Mouse (Mus musculus) heart, adult 9 months (tissue): ENCODE results near the gene Lrig1.

ENCODE experiments used
- DNase-seq, 2 experiments: peaks; one replicate each; pipeline ENCODE4 v3.0.0; 2022; ENCODE audit warnings: low spot score in 2 of 2

Gene Lrig1

DNA sequence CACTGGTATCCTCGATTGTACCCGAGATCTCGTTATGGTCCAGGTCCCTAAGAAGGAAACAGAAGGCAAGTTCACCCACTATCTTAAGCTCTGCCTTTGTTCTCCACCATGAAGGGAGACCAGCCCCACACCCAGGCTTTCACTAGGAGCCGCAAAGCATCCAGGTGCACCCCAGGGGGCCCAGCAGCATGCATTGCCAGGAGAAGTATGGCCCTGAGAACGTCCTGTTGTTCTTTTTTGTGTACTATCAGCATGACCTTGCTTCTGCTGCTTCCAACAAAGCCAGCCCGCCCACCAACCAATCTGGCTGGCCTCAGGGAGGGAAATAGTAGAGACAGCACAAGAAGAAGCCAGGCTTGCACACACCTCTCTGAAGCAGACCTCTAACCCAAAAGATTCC lies 79.7 kb downstream of the Lrig1 start:
- DNase-seq, result no peak

DNA sequence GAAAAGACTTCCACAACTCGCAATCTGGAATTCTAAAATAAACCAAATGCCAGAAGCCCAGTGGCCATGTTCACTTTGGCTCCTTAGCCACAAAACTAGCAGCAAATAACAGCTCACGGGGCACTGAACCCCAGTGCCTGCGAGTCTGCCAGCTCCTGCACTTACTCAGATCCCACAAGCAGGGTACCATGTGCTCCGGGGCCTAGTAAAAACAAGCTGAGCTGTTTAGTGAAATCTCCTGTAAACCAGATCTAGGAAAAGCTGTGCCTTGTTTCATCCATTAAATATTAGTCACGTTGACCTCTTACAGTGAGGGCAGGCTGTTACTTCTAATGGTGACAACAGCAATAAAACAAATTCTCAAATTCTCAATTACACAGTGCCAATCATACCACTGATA lies 81.3 kb downstream of the Lrig1 start:
- no peak for DNase-seq

- DNase-seq, result no peak
These were observed 84.0 kb downstream of the Lrig1 start for GRCm38 (mm10) chr6:94615936-94616335.

DNA sequence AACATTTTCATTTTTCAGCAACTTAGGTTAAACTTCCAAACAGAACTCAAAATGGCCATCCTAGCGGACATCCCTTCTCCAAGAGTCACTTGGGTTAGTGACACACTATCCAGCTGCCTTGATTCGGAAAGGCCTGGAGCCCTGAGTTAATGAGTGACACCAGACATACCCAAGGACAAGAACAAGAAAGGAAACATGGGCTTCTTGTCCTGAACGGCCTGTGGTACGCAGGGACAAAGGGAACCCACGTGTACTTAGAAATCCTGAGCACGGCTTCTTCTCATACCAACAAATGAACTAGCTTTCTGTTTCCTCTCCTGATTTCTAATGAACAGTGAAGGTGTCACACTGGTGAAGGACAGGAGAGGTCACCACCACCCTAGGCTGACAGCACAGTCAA lies 85.6 kb downstream of the Lrig1 start:
- no peak for DNase-seq

GRCm38 (mm10) chr6:94613235-94613895 lies 86.6 kb downstream of the Lrig1 start:
- no peak for DNase-seq

- DNase-seq, result no peak
These were observed 95.4 kb downstream of the Lrig1 start for GRCm38 (mm10) chr6:94604546-94604945.

DNA sequence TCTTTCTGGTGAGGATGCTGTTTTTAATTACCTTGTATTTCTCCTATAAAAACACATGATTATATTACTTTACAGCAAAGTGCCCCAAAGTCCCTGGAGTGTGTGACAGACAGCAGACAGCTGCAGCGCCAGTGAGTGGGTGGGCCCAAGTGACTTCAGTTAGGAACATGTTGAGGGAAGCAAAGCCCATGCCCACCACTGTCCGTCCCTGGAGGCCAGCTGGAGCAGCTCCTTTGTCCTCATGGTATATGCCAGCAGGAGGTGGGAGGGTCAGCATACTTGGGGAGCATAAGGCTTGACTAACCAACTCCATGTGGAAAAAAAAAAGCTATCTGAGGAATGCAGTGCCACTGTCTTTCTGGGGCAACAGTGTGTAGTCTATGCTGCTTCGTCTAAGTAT lies 95.9 kb downstream of the Lrig1 start:
- DNase-seq, result no peak

DNA sequence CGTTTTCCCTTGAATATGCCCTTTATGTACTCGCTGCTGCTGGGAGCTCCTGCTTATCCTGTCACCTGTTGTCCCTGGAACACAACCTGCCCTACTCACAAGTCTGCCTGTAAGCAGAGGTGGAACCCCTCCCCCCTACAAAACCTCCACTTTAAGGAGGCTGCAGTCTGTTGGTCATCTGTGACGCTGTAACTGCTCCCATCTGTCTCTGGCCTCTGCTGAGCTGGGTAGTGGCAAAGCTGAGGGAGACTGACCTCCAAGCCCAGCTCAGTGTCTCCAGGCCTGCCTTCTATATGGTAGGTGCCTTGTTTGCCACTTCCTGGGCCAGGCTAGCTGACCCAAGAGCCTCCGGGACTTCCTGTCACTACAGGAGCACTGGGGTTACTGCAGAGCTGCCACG lies 98.1 kb downstream of the Lrig1 start:
- no peak for DNase-seq

- DNase-seq, result peak; percentile 78 to 81
These were observed 98.9 kb downstream of the Lrig1 start for GRCm38 (mm10) chr6:94601101-94601500.

DNA sequence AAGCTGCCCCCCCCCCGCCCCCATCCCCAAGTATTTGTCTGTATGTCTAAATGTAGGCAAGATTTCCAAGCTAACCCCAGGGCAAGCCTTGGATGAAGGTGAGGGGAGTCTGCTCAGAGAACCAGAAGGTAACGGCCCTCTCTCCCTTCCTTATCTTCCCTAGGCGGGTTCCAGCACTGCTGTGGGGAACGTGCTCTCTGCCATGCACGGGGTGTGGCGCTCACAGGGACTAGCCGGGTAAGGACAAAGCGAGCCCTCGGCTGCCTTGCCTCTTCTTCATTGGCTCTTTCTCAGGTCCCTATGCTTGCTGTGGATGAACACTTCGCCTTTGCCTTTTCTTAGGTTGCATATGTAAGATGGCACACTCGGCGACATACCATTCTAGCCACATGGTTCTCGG lies 100.9 kb downstream of the Lrig1 start:
- no peak for DNase-seq

GRCm38 (mm10) chr6:94598421-94598820 lies 101.5 kb downstream of the Lrig1 start:
- no peak for DNase-seq

DNA sequence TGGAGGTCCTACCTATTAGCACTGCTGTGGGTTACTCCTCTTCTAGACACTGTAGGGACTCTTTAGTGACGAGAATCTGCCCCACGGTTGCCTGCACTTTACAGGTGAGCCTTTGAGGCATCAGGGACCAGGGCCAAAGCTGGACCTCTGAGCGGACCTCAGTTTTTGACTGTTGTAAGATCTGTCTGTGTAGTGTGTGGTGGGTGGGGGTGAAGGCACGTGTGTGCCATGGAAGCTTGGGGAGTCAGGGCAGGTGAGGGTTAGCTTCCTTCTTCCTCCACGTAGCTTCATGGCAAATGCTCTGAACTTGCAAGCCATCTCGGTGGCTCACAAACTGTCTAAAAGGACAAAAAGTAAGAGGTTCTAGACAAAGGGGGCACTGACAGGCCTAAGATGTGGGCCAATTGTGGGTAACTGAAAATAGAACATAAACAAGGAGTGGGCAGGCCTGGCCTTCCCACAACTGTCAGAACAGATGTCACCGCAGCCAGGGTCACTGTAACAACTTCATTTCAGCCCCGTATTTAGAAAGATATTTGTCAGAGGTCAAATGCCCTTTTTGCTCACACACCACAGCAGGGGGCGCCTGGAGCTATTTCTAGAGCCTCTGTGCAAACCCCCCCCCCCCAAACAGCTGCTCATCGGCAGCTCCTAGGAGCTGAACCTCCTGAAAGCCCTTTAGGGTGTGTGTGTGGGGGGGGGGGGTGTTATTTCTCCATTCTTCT lies 103.0 kb downstream of the Lrig1 start:
- no peak for DNase-seq

DNA sequence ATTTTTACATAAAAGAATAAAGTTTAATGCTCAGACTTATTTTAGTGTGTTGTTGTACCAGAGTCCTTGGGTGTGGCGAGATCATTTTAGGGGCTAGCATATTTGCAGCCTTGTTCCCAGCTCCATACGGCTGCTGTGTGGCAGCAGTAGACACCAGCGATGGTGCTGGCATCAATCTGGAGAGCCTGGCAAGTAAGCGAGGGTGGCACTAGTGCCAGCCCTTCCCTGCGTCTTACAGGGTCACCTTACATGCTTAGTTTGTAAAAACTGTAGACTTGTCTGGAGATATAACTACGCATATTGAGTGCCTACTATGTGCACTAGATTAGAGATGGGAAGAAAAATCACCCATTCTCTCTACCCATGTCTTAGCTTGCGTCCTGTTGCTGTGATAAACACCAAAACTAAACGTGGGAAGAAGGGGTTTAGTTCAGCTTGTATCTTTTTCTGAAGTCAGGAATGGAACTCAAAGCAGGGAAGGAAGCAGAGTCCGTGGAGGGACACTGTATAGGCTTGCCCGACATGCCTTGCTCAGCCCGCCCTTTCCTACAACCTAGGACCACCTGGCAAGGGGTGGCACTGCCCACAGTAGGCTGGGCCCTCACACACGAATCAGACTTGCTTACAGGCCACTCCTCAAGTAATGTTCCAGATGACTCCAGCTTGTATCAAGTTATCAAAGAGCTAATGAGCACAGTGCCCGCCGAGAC lies 103.8 kb downstream of the Lrig1 start:
- DNase-seq, result peak in 1 of 2 experiments; percentile 49

GRCm38 (mm10) chr6:94595206-94595605 lies 104.8 kb downstream of the Lrig1 start:
- DNase-seq, result no peak

- DNase-seq, result no peak
These were observed 105.2 kb downstream of the Lrig1 start for GRCm38 (mm10) chr6:94594711-94595110.

DNA sequence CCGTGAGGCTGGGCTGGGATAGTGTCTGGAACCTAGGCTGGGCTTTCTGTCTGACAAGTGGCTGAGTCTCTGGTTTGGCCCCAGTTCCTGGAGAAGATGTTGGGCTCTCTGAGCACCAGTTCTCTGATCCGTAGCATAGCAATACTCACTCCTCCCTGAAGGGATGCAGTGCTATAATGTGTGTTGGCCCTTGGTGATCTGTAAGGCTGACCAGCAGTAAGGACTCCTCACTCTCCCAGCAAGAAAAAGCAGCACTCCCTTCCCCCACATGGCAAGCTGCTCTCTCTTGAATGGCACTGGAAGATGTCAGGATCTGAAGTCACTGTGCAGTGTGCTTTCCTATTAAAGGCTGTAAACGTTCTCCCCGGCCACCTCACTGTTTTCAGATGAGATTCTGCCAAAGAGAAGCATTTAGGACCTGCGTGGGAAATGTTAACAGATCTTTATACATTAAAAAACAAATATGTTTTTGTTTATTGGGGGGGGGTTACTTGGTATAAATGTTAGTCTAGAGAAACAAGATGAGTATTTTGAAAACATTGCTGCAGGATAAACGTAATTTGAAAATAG lies 105.8 kb downstream of the Lrig1 start:
- no peak for DNase-seq

DNA sequence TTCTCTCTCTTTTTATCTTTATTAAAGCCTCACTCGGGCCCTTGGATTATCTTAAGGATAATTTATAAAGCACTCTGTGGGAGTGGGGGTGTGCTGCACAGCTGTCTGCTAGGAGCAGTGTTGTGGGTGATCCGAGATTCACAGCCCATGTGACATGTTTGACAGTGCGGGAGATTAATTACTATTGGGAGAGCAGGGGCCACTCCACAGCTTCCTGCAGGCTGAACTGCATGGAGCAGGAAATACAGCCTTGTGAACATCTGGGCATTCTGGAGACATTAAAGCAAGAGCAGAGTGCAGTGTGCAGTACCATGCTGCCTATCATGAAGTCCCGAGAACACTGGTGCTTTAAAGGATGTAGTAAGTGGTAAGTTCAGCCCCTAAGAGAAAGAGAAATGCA lies 107.2 kb downstream of the Lrig1 start:
- no peak for DNase-seq

DNA sequence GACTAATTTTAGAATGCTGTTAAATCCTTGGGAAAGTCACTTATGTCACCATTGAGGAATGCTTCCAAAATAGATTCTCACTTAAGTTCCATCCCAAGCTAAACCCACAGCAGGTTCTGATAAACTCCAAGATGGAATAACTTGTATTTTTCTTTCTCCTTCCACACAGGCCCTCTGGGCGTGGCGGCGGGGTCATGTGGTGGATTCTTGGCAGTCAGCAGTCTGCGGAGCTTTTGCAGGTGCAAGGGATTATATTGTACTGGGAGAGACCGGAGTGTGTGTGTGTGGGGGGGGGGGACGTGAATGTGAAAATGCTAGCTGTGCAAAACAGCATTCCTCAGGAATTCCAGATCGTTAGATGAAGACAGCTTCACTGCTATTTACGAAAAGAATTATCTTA lies 107.7 kb downstream of the Lrig1 start:
- peak in 1 of 2 experiments; percentile 45 for DNase-seq

GRCm38 (mm10) chr6:94588365-94588764 lies 111.6 kb downstream of the Lrig1 start:
- DNase-seq, result no peak

- DNase-seq, result no peak
These were observed 115.0 kb downstream of the Lrig1 start for GRCm38 (mm10) chr6:94584976-94585375.

DNA sequence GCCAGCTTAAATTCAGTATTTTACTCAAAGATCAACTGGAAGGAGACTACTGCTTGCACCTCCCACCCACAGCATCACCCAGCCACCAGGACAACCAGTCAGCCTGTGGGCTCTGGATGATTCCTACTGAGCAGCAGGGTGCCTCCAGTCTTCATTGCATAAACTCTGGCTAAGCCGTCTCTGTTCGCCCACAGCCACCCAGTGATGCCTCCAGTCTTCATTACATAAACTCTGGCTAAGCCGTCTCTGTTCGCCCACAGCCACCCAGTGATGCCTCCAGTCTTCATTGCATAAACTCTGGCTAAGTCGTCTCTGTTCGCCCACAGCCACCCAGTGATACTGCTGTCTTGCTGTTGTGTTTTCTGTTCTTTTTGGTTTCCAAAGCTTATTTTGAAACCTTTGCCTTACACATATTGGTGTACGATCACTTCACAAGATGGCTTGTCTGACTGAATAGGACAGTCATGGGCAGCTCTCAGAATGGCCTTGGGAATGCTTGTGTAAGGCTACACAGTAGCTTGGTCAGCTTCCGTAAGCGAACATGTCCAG lies 115.7 kb downstream of the Lrig1 start:
- DNase-seq, result no peak

GRCm38 (mm10) chr6:94582055-94582454 lies 117.9 kb downstream of the Lrig1 start:
- no peak for DNase-seq
